Mouse (Mus musculus): ENCODE measurements at regions not wholly inside any gene's neighbourhood (a gene's known extent, or its start where the extent isn't known, plus 50 kb on each side); places are given as distances from the start of the nearest gene placed in this dataset.

GRCm38 (mm10) chr15:13231550-13231949 is 58.1 kb upstream of the Cdh6 start:
- WGBS, result 33% methylated on average over 4 of the region's 4 CpGs
- no peaks in the 10 kb centered on the region for H3K9me3 ChIP-seq

GRCm38 (mm10) chr15:13228125-13228524 is 54.6 kb upstream of the Cdh6 start:
- Histone ChIP-seq H3K36me3 (replicated peaks) (no peaks in the 10 kb centered on the region), H3K4me1 (peaks cover 11% of the 10 kb centered on the region), H3K27me3 (replicated peaks; ENCODE audit: low read depth, poor library complexity, severe bottlenecking) (no peaks in the 10 kb centered on the region), H3K27ac (replicated peaks) (no peak overlapping the region), H3K9me3 (no peaks in the 10 kb centered on the region), H3K4me3 (no peak overlapping the region)
- WGBS, result 94% methylated on average over 12 of the region's 12 CpGs
- no peak for DNase-seq (ENCODE audit: low spot score)

More at GRCm38 (mm10) chr15:13231550-13231949, 58.1 kb upstream of the Cdh6 start:
- no peaks in the 10 kb centered on the region for H3K27me3 ChIP-seq (replicated peaks; ENCODE audit: low read depth, poor library complexity, severe bottlenecking)
- no peak for DNase-seq (ENCODE audit: low spot score)
- peaks cover 11% of the 10 kb centered on the region for H3K4me1 ChIP-seq
- no peak overlapping the region for H3K27ac ChIP-seq (replicated peaks)
- H3K4me3 ChIP-seq, result no peak overlapping the region
- H3K36me3 ChIP-seq (replicated peaks), result no peaks in the 10 kb centered on the region
